In the genomic region with DNA sequence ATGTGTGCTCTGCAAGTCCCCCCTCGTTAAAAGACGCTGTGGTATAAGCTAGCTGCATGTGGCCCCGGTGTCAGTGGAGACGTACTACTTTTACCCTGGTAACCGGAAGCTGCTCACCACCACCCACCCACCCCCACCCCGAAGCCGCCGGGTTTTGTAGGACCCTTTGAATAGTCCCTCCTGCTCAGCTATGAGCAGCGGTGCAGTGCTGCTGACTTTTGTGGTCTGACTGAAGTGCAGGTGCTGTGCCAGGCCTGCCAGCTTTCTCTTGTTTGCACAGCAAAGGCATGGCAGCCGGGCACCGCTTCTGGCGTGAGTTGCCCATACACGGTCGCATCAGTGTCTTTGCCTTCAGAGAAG, we compare ENCODE assay signal across 8 mouse cellular contexts.
DNase-seq lines count a peak whose midpoint lies in the region; ATAC-seq and TF ChIP-seq lines count a peak whose summit lies in the region.

No protein-coding gene starts in this region.

- H3K4me1 ChIP-seq in intestine, postnatal 0 days (replicated peaks; ENCODE audit: control insufficient read depth, insufficient read depth, low read length), result no peaks in the 10 kb centered on the region
- peaks cover 34% of the 10 kb centered on the region for H3K4me1 ChIP-seq in intestine, embryonic 15.5 days (replicated peaks)
- peaks cover 0 to 5% of the 10 kb centered on the region in 2 experiments; a peak in 1 of 4 replicates for H3K4me1 ChIP-seq in MEL (ENCODE audit: control insufficient read depth in 1 of 2, insufficient read depth in 2 of 2, low read length in 2 of 2)
- H3K4me1 ChIP-seq in limb, embryonic 12.5 days (replicated peaks), result peaks cover 69% of the 10 kb centered on the region
- H3K4me1 ChIP-seq in neural tube, embryonic 15.5 days, result peaks cover 55% of the 10 kb centered on the region

- H3K4me3 ChIP-seq in intestine, postnatal 0 days (ENCODE audit: low read depth, low read length), result no peak overlapping the region
- H3K4me3 ChIP-seq in intestine, embryonic 15.5 days (replicated peaks), result no peak overlapping the region
- H3K4me3 ChIP-seq in MEL (ENCODE audit: control insufficient read depth in 1 of 2, insufficient read depth in 1 of 2, low read depth in 2 of 2, low read length in 2 of 2), result peak overlapping the region; percentile 69 to 79
- no peak overlapping the region for H3K4me3 ChIP-seq in limb, embryonic 12.5 days (replicated peaks)
- H3K4me3 ChIP-seq in neural tube, embryonic 15.5 days (replicated peaks), result no peak overlapping the region

- H3K9ac ChIP-seq in intestine, postnatal 0 days (ENCODE audit: low read depth, low read length), result no peak overlapping the region
- no peak overlapping the region for H3K9ac ChIP-seq in intestine, embryonic 15.5 days
- H3K9ac ChIP-seq in MEL (ENCODE audit: control insufficient read depth, low read depth, low read length, poor library complexity, severe bottlenecking), result peak overlapping the region; percentile 68; the same call in 1 of the 2 replicates
- H3K9ac ChIP-seq in limb, embryonic 12.5 days (replicated peaks), result no peak overlapping the region
- H3K9ac ChIP-seq in neural tube, embryonic 15.5 days (replicated peaks), result no peak overlapping the region

- TF ChIP-seq EP300 in MEL (IDR thresholded peaks at IDR 0.05; ENCODE audit: low read depth in 1 of 2, low read length in 2 of 2), result no peak

- no peak overlapping the region for H3K27ac ChIP-seq in intestine, postnatal 0 days (ENCODE audit: low read depth, low read length)
- H3K27ac ChIP-seq in intestine, embryonic 15.5 days, result no peak overlapping the region
- no peak overlapping the region for H3K27ac ChIP-seq in MEL (ENCODE audit: control insufficient read depth, low read depth, low read length)
- H3K27ac ChIP-seq in limb, embryonic 12.5 days, result 0 out of 2 replicates have a peak overlapping the region, but pooled peaks have one; percentile 23
- peak overlapping the region; percentile 48; the same call in 1 of the 2 replicates for H3K27ac ChIP-seq in neural tube, embryonic 15.5 days (replicated peaks)

- H3K9me3 ChIP-seq in intestine, postnatal 0 days (ENCODE audit: control insufficient read depth), result no peaks in the 10 kb centered on the region
- no peaks in the 10 kb centered on the region for H3K9me3 ChIP-seq in intestine, embryonic 15.5 days
- H3K9me3 ChIP-seq in MEL (replicated peaks; ENCODE audit: insufficient read depth, low read length), result no peaks in the 10 kb centered on the region
- H3K9me3 ChIP-seq in limb, embryonic 12.5 days, result no peaks in the 10 kb centered on the region
- no peaks in the 10 kb centered on the region for H3K9me3 ChIP-seq in neural tube, embryonic 15.5 days (replicated peaks)

- no peaks in the 10 kb centered on the region for H3K79me2 ChIP-seq in MEL (ENCODE audit: control insufficient read depth, insufficient read depth, low read length, poor library complexity)

- no peak for TF ChIP-seq CTCF in intestine, postnatal 0 days (IDR thresholded peaks at IDR 0.05; ENCODE audit: low read depth)
- no peak for TF ChIP-seq CTCF in MEL (IDR thresholded peaks at IDR 0.05 in 2 of 3, conservative IDR thresholded peaks at IDR 0.05 in 1 of 3; ENCODE audit: control insufficient read depth in 1 of 3, insufficient read depth in 1 of 3, low read depth in 2 of 3, low read length in 3 of 3, poor library complexity in 1 of 3, severe bottlenecking in 1 of 3)

- DNase-seq in MEL (ENCODE audit: low read depth, low spot score), result no peak
- DNase-seq in adrenal gland, adult 8-10 months, result no peak
- DNase-seq in layer of hippocampus, adult 9-11 months, result no peak
- DNase-seq in gastrocnemius, adult 8-10 months (ENCODE audit: low spot score in 2 of 2), result no peak

- TF ChIP-seq POLR2A in MEL (IDR thresholded peaks at IDR 0.05; ENCODE audit: control insufficient read depth in 1 of 2, insufficient read depth in 1 of 2, low read depth in 1 of 2, low read length in 2 of 2, poor library complexity in 1 of 2), result no peak

- H3K27me3 ChIP-seq in intestine, postnatal 0 days (replicated peaks; ENCODE audit: control insufficient read depth, insufficient read depth, low read length), result no peaks in the 10 kb centered on the region
- H3K27me3 ChIP-seq in intestine, embryonic 15.5 days (replicated peaks), result no peaks in the 10 kb centered on the region
- no peaks in the 10 kb centered on the region for H3K27me3 ChIP-seq in MEL (ENCODE audit: control insufficient read depth in 1 of 2, insufficient read depth in 2 of 2, low read length in 2 of 2)
- H3K27me3 ChIP-seq in limb, embryonic 12.5 days, result no peaks in the 10 kb centered on the region
- no peaks in the 10 kb centered on the region for H3K27me3 ChIP-seq in neural tube, embryonic 15.5 days (replicated peaks)

- no peak for ATAC-seq in intestine, postnatal 0 days
- no peak for ATAC-seq in intestine, embryonic 15.5 days
- no peak for ATAC-seq in limb, embryonic 12.5 days (ENCODE audit: insufficient number of reproducible peaks, insufficient read depth, low FRiP score, low TSS enrichment, low read depth)
- ATAC-seq in neural tube, embryonic 15.5 days (ENCODE audit: low FRiP score), result no peak

- peak overlapping the region; percentile 59 for H3K4me2 ChIP-seq in intestine, postnatal 0 days (replicated peaks; ENCODE audit: low read depth)
- no peak overlapping the region for H3K4me2 ChIP-seq in intestine, embryonic 15.5 days (replicated peaks)
- peak overlapping the region; percentile 40 for H3K4me2 ChIP-seq in limb, embryonic 12.5 days
- peak overlapping the region; percentile 46 for H3K4me2 ChIP-seq in neural tube, embryonic 15.5 days

- H3K36me3 ChIP-seq in intestine, postnatal 0 days (ENCODE audit: control insufficient read depth, insufficient read depth), result no peaks in the 10 kb centered on the region
- H3K36me3 ChIP-seq in intestine, embryonic 15.5 days, result no peaks in the 10 kb centered on the region
- H3K36me3 ChIP-seq in MEL (ENCODE audit: control insufficient read depth in 1 of 2, insufficient read depth in 2 of 2, low read length in 2 of 2), result no peaks in the 10 kb centered on the region; a peak in 1 of 4 replicates
- peaks cover 16% of the 10 kb centered on the region; the same call in 1 of the 2 replicates for H3K36me3 ChIP-seq in limb, embryonic 12.5 days
- H3K36me3 ChIP-seq in neural tube, embryonic 15.5 days, result no peaks in the 10 kb centered on the region

- 84% methylated on average over 14 of the region's 14 CpGs for WGBS in intestine, postnatal 0 days
- WGBS in intestine, embryonic 15.5 days, result 82% methylated on average over 14 of the region's 14 CpGs
- 70% methylated on average over 14 of the region's 14 CpGs for WGBS in limb, embryonic 12.5 days
- WGBS in neural tube, embryonic 15.5 days, result 34% methylated on average over 14 of the region's 14 CpGs

- no peak for TF ChIP-seq RAD21 in MEL (IDR thresholded peaks at IDR 0.05; ENCODE audit: low read depth, low read length)

TF ChIP-seq in MEL, 35 proteins besides CTCF, POLR2A, EP300 and RAD21:
- TF ChIP-seq SIN3A (IDR thresholded peaks at IDR 0.05; ENCODE audit: low read length) (no peak), HCFC1 (IDR thresholded peaks at IDR 0.05; ENCODE audit: low read depth, low read length) (no peak), ZC3H11A (IDR thresholded peaks at IDR 0.05; ENCODE audit: low read depth, low read length) (no peak), MYC (IDR thresholded peaks at IDR 0.05; ENCODE audit: low read depth, low read length) (no peak), MEF2A (IDR thresholded peaks at IDR 0.05; ENCODE audit: extremely low read depth, insufficient replicate concordance, low read depth, low read length, poor library complexity, severe bottlenecking) (no peak), USF2 (IDR thresholded peaks at IDR 0.05; ENCODE audit: borderline replicate concordance in 1 of 2, insufficient read depth in 1 of 2, low read depth in 1 of 2, low read length in 2 of 2) (no peak), MAZ (IDR thresholded peaks at IDR 0.05; ENCODE audit: low read depth, low read length) (no peak)

Comparison
In these comparisons a context has a peak if more than half of its experiments do, and no peak if none do; other contexts are left out.
1. H3K27ac ChIP-seq: peak in limb, embryonic 12.5 days (single experiment) and neural tube, embryonic 15.5 days (single experiment); none in intestine, postnatal 0 days (single experiment), intestine, embryonic 15.5 days (single experiment) and MEL (single experiment).
2. H3K4me3 ChIP-seq: peak in MEL (2 of 2); none in intestine, postnatal 0 days (single experiment), intestine, embryonic 15.5 days (single experiment), limb, embryonic 12.5 days (single experiment) and neural tube, embryonic 15.5 days (single experiment).